Mouse (Mus musculus) c-Kit-positive CD71-positive TER-119-positive erythroid progenitor cells, embryonic 14.5 days (primary cell): ENCODE data around the gene Ergic3.

ENCODE experiments used
- DNase-seq: peaks from one replicate; pipeline ENCODE4 v3.0.0-alpha.2; 2013; ENCODE audit warnings: low spot score

Ergic3 gene

GRCm38 (mm10) chr2:156066126-156066525 is 58.3 kb downstream of the Ergic3 start:
- no peak for DNase-seq
